Mouse (Mus musculus): Measurements from ENCODE around the gene Vwce. TPM values are rescaled to one million over a fixed set of nuclear protein-coding genes. Genes with fewer than 3 reads are reported as not detected.

Gene Vwce
- polyA plus RNA-seq, 1 experiment from 2014 or later: 1.7 TPM

- H3K4me3 ChIP-seq (replicated peaks): no peak overlapping the region
- no peaks in the 10 kb centered on the region for H3K27me3 ChIP-seq (replicated peaks)
- H3K9me3 ChIP-seq (replicated peaks): no peaks in the 10 kb centered on the region
- H3K4me2 ChIP-seq: peak overlapping the region; percentile 59; the same call in 1 of the 2 replicates
- peak overlapping the region; percentile 92 for H3K27ac ChIP-seq (replicated peaks)
- peaks cover 56% of the 10 kb centered on the region for H3K4me1 ChIP-seq
- WGBS: 90% methylated on average over 18 of the region's 18 CpGs
- H3K36me3 ChIP-seq: peaks cover 23% of the 10 kb centered on the region
- ATAC-seq (ENCODE audit: low FRiP score): no peak
- H3K9ac ChIP-seq (replicated peaks): peak overlapping the region; percentile 68
Observed at GRCm38 (mm10) chr19:10603660-10604523, 30.1 kb upstream of the Vwce start.

- H3K4me3 ChIP-seq (replicated peaks): peak overlapping the region; percentile 99
- peak overlapping the region; percentile 91 for H3K27ac ChIP-seq (replicated peaks)
- H3K9me3 ChIP-seq (replicated peaks): no peaks in the 10 kb centered on the region
- peak overlapping the region; percentile 59 for H3K4me2 ChIP-seq
- peaks cover 57% of the 10 kb centered on the region for H3K4me1 ChIP-seq
- H3K27me3 ChIP-seq (replicated peaks): no peaks in the 10 kb centered on the region
- ATAC-seq (ENCODE audit: low FRiP score): no peak
- H3K36me3 ChIP-seq: peaks cover 23% of the 10 kb centered on the region
- 57% methylated on average over 3 of the region's 3 CpGs for WGBS
- peak overlapping the region; percentile 68 for H3K9ac ChIP-seq (replicated peaks)
Observed at GRCm38 (mm10) chr19:10604534-10604933, 29.5 kb upstream of the Vwce start.

GRCm38 (mm10) chr19:10605293-10605900 lies 28.6 kb upstream of the Vwce start, which contains the start of the genes Ddb1 and Tkfc:
Ddb1 (plus strand) TSS chr19:10605327.
Tkfc (minus strand) TSS chr19:10605654.
- H3K36me3 ChIP-seq: peaks cover 28% of the 10 kb centered on the region
- H3K4me3 ChIP-seq (replicated peaks): peak within 1 kb of the TSS; percentile 99
- peaks cover 57% of the 10 kb centered on the region for H3K4me1 ChIP-seq
- peak within 1 kb of the TSS; percentile 59 for H3K4me2 ChIP-seq
- H3K9ac ChIP-seq (replicated peaks): peak within 1 kb of the TSS; percentile 98
- WGBS: under 1% methylated on average over 49 of the region's 49 CpGs
- peak; percentile 97 for ATAC-seq (ENCODE audit: low FRiP score)
- H3K27me3 ChIP-seq (replicated peaks): no peaks in the 10 kb centered on the region
- peak within 1 kb of the TSS; percentile 91 for H3K27ac ChIP-seq (replicated peaks)
- H3K9me3 ChIP-seq (replicated peaks): no peaks in the 10 kb centered on the region

GRCm38 (mm10) chr19:10605901-10606622 lies 28.0 kb upstream of the Vwce start:
- H3K4me3 ChIP-seq (replicated peaks): peak overlapping the region; percentile 99
- H3K9me3 ChIP-seq (replicated peaks): no peaks in the 10 kb centered on the region
- peak overlapping the region; percentile 91 for H3K27ac ChIP-seq (replicated peaks)
- peaks cover 35% of the 10 kb centered on the region for H3K36me3 ChIP-seq
- H3K4me1 ChIP-seq: peaks cover 57% of the 10 kb centered on the region
- ATAC-seq (ENCODE audit: low FRiP score): no peak
- peak overlapping the region; percentile 59 for H3K4me2 ChIP-seq
- WGBS: 8% methylated on average over 20 of the region's 20 CpGs
- H3K9ac ChIP-seq (replicated peaks): peak overlapping the region; percentile 98
- no peaks in the 10 kb centered on the region for H3K27me3 ChIP-seq (replicated peaks)

- no peak overlapping the region for H3K9ac ChIP-seq (replicated peaks)
- H3K4me3 ChIP-seq (replicated peaks): no peak overlapping the region
- no peak for ATAC-seq (ENCODE audit: low FRiP score)
- no peaks in the 10 kb centered on the region for H3K27me3 ChIP-seq (replicated peaks)
- 89% methylated on average over 5 of the region's 5 CpGs for WGBS
- H3K27ac ChIP-seq (replicated peaks): no peak overlapping the region
- H3K36me3 ChIP-seq: peaks cover 60% of the 10 kb centered on the region
- no peaks in the 10 kb centered on the region for H3K9me3 ChIP-seq (replicated peaks)
- H3K4me2 ChIP-seq: no peak overlapping the region
- H3K4me1 ChIP-seq: peaks cover 37% of the 10 kb centered on the region
Observed at GRCm38 (mm10) chr19:10608573-10609240, 25.3 kb upstream of the Vwce start.

- Histone ChIP-seq H3K4me3 (replicated peaks) (peak overlapping the region; percentile 47), H3K27me3 (replicated peaks) (no peaks in the 10 kb centered on the region), H3K4me1 (peaks cover 18% of the 10 kb centered on the region), H3K4me2 (peak overlapping the region; percentile 96), H3K36me3 (peaks cover 15% of the 10 kb centered on the region), H3K27ac (replicated peaks) (peak overlapping the region; percentile 38), H3K9me3 (replicated peaks) (no peaks in the 10 kb centered on the region), H3K9ac (replicated peaks) (peak overlapping the region; percentile 57)
- peak; percentile 91 for ATAC-seq (ENCODE audit: low FRiP score)
- WGBS: 8% methylated on average over 21 of the region's 21 CpGs
Observed at GRCm38 (mm10) chr19:10634872-10635318, 882 bp downstream of the Vwce start.

- H3K36me3 ChIP-seq: no peaks in the 10 kb centered on the region
- H3K4me1 ChIP-seq: peaks cover 18% of the 10 kb centered on the region
- H3K4me3 ChIP-seq (replicated peaks): no peak overlapping the region
- H3K27ac ChIP-seq (replicated peaks): no peak overlapping the region
- no peaks in the 10 kb centered on the region for H3K9me3 ChIP-seq (replicated peaks)
- ATAC-seq (ENCODE audit: low FRiP score): no peak
- no peak overlapping the region for H3K9ac ChIP-seq (replicated peaks)
- no peaks in the 10 kb centered on the region for H3K27me3 ChIP-seq (replicated peaks)
- H3K4me2 ChIP-seq: no peak overlapping the region
- WGBS: 61% methylated on average over 7 of the region's 7 CpGs
Observed at GRCm38 (mm10) chr19:10637840-10638239, 3.8 kb downstream of the Vwce start.

- Histone ChIP-seq H3K36me3 (no peaks in the 10 kb centered on the region), H3K27me3 (replicated peaks) (no peaks in the 10 kb centered on the region), H3K9me3 (replicated peaks) (no peaks in the 10 kb centered on the region), H3K4me1 (peaks cover 3% of the 10 kb centered on the region), H3K4me2 (peak overlapping the region; percentile 17; the same call in 1 of the 2 replicates), H3K4me3 (replicated peaks) (no peak overlapping the region), H3K9ac (replicated peaks) (no peak overlapping the region), H3K27ac (replicated peaks) (no peak overlapping the region)
- ATAC-seq (ENCODE audit: low FRiP score): no peak
- 9% methylated on average over 5 of the region's 5 CpGs for WGBS
Observed at GRCm38 (mm10) chr19:10640080-10640479, 6.1 kb downstream of the Vwce start.

- ATAC-seq (ENCODE audit: low FRiP score): no peak
- 48% methylated on average over 13 of the region's 13 CpGs for WGBS
- Histone ChIP-seq H3K9ac (replicated peaks) (no peak overlapping the region), H3K36me3 (no peaks in the 10 kb centered on the region), H3K27ac (replicated peaks) (no peak overlapping the region), H3K4me3 (replicated peaks) (no peak overlapping the region), H3K9me3 (replicated peaks) (no peaks in the 10 kb centered on the region), H3K4me2 (peak overlapping the region; percentile 17; the same call in 1 of the 2 replicates), H3K27me3 (replicated peaks) (no peaks in the 10 kb centered on the region), H3K4me1 (no peaks in the 10 kb centered on the region)
Observed at GRCm38 (mm10) chr19:10640589-10641378, 6.8 kb downstream of the Vwce start.

- H3K9ac ChIP-seq (replicated peaks): no peak overlapping the region
- H3K4me1 ChIP-seq: no peaks in the 10 kb centered on the region
- H3K27me3 ChIP-seq (replicated peaks): no peaks in the 10 kb centered on the region
- no peak overlapping the region for H3K27ac ChIP-seq (replicated peaks)
- ATAC-seq (ENCODE audit: low FRiP score): no peak
- no peak overlapping the region for H3K4me3 ChIP-seq (replicated peaks)
- no peaks in the 10 kb centered on the region for H3K9me3 ChIP-seq (replicated peaks)
- WGBS: 93% methylated on average over 2 of the region's 2 CpGs
- no peaks in the 10 kb centered on the region for H3K36me3 ChIP-seq
- no peak overlapping the region for H3K4me2 ChIP-seq
Observed at GRCm38 (mm10) chr19:10645616-10646015, 11.6 kb downstream of the Vwce start.

All from neural tube, embryonic 15.5 days (tissue).